Mouse (Mus musculus): Measurements from ENCODE around the gene Dhrs4.

Gene Dhrs4

DNA sequence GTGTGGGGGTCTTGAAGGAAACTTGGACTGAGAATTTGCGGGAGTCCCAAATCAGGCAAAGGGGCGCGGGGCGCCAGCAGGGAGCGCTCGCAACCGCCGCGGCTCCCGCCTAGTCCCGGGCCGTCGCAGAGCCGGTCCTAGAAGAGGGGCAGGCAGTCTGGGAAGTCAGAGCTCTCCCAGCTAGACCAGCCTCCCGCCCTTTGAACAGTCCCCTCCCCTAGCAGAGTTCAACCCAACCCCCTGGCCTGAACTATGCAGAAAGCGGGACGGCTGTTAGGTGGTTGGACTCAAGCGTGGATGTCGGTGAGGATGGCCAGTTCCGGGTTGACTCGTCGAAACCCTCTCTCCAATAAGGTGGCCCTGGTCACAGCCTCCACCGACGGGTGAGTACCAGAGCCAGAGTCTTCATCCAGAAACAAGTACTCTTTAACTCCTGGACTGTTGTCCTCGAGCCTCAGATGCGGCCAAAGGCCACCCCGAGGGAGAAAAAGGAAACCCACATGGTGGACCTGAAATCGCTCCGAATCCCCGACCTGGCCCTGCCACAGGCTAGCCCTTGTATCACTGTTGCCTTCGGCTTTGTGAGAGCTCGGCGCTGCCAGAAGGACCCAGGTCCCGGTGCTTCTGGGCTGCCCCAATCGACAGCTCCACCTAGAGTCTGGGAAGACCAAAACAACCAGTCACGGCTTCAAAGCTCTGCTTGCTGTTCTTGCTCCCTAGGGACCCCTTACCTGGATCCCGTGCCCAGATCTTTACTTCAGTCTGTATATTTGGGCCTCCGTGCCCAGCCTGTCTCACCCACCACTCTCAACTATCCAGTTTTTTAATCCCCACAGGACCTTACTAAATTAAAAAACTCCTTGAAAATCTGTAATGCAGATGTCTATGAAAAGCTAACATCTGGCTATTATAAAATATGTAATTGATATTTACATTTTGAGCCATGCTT lies at the start of gene Dhrs4:
Gene Dhrs4, plus strand, starts transcription at position 108 of the 949 bp plus-strand sequence.
- DNase-seq (ENCODE audit: low read depth, low spot score) = peak; percentile 68

DNA sequence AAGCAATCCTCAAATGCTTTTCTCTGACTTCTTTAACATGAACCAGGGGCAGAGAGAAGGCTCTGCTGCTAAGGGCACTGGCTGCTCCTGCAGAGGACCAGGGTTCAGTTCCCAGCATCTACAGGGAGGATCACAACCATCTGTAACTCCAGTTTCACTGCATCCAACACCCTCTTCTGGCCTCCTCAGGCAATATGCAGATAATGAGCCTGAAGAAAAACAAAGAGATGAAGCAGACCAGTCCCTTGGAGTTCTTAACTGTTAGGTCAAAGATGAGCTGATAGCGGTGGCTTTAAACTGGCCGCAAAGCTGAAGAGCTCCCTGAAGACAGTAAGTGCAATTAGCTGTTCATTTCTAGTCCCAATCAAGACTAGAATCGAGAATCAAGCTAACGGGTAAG lies 48.3 kb upstream of the Dhrs4 start:
- no peak for DNase-seq (ENCODE audit: low read depth, low spot score)

DNA sequence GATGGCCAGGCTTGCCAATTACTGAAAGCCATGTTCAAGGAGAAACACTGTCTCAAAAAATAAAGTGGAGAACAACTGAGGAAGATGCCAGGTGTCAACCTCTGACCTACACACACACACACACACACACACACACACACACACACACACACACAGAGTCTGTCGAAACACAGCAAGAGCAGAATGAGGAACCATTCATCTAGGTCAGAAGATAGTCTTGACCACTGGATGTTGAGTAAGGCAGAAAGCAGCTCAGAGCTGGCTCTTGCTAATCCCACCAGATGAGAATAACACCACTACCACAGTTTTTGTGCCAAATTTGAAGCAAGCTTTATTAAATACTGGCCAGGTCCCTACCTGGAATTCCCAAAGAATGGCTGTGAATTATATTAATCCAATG lies 45.5 kb upstream of the Dhrs4 start:
- no peak for DNase-seq (ENCODE audit: low read depth, low spot score)

DNA sequence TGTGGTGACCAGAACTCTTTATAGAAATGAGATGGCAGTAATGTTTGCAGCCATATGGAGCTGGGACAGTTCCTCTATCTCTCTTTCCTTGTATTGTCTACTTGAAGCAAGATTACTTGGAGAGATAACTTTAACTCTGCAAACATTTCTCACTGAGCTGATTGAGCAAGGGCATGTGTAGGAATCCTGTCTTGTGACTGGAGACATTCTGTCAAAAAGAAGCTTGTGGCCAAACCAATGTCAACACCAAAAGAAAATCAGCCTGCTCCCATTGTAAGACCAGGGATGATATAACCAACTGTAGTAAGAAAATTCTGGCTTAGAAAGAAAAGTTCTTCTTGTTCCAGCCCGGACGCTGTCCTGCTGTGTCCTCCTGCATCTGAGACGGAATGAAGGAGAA lies 43.7 kb upstream of the Dhrs4 start:
- DNase-seq (ENCODE audit: low read depth, low spot score) = no peak

DNA sequence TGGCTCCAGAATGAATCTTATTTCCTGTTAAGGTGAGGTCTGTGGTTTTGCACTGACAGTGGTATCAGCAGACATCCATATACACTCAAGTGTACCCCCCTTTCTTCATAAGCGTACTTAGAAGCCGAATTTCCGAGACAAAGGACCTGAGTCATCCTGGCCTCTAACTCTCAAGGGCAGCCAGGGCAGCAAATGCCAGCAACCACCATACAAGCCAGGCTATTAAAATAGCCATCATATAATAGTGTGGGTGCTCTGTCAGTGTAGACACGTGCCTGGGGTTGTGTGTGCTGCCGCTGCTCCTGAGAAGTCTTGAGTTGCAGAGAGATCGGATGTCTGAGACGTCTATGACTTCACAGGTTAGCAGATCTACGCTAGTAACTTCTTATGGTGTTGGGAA lies 41.4 kb upstream of the Dhrs4 start:
- no peak for DNase-seq (ENCODE audit: low read depth, low spot score)

DNA sequence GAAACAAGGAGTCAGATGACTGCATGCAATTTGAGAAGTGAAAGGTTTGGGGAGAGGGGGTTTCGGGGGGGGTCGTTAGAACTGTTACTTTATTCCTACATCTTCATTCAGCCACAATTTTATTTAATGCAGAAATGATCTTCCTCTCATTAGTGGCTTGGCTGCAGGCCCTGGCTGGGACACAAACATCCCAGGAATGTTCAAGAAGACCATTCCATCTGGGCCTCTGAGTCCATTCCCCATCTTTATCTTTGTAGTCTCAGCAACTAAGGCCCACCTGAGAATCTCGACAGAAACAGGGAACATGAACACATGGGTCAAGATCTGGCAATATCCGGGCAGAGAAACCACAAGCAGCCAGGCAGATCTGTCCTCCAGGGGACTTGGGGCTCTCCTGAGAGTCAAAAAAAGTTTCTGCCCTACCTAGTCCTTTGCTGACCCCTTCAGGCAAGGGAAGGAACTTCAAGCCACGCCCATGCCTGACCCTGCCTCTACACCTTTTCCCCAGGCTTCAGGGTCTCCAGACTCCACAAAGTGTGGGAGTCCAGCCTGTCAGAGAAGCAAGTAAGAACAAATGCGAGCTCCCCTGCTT lies 40.3 kb upstream of the Dhrs4 start:
- DNase-seq (ENCODE audit: low read depth, low spot score) = peak; percentile 36

DNA sequence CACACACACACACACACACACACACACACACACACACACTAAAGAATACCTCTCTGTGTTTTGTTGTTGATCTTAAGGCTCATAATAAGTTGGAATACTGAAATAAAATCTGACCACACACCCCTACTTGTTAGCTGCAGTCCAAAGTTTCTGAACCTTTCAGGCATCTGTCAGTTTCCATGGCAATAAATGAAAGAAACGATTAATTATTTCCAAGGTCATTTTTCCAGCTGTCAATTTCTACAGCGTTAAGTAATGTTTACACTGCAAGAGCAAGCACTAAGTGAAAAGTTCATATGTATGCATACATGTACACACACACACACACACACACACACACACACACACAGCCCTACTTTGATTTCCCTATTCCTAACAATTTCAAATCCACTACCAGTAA lies 20.9 kb upstream of the Dhrs4 start:
- DNase-seq (ENCODE audit: low read depth, low spot score) = no peak

DNA sequence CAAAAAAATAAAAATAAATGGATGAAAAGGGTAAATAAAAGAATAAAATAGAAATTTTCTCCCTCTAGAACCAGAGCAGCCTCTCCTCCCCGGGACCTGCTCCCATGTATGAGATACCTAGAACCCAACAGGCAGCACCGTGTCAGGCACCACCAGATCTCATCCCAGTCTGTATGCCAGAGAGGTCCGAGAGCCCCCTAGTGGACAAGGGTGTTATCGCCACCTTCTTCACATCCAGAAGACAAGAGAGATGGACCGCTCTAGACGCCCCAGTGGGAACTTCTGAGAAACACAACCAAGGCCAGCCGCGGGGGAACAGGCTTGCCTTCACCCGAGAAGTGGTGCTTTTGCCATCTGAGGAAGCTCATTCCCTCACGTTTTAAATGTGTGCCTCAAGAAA lies 20.3 kb upstream of the Dhrs4 start:
- peak; percentile 80 for DNase-seq (ENCODE audit: low read depth, low spot score)

DNA sequence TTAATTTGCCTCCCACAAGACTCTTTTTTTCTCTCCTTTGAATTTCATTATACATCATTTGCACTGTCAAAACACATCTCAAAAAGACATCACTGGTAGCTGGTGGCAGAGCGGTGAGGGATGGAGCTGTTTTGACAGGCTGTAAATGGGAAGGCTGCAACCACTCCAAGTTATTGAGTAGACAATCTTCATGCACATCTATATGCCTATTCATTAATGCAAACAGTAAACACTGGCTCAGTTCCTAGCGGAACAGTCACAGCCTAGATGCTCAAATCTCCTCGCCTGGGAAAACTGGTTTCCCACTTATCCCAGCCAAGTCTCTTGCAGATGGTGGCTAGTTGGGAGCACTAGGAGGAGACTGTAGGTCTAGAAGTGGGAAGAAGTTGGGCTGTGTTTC lies 19.8 kb upstream of the Dhrs4 start:
- DNase-seq (ENCODE audit: low read depth, low spot score) = no peak

DNA sequence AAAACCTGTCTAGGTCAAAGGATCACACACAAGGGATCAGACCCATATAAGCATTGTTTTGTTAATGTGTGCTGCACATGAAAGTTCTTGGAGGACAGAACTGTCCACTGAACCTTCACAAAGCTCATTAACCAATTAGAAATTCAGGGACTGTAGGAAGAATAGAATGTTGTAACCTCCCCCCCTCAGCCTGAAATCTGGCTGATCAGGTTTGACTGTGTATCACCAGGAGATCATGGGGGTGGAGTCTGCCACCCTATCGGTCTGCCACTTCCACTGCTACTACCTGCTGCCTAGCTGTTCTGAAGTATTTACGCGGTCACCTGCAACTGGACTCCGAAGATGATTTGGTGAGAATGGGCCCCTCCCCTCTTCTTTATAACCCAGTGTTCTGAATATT lies 18.8 kb upstream of the Dhrs4 start:
- no peak for DNase-seq (ENCODE audit: low read depth, low spot score)

DNA sequence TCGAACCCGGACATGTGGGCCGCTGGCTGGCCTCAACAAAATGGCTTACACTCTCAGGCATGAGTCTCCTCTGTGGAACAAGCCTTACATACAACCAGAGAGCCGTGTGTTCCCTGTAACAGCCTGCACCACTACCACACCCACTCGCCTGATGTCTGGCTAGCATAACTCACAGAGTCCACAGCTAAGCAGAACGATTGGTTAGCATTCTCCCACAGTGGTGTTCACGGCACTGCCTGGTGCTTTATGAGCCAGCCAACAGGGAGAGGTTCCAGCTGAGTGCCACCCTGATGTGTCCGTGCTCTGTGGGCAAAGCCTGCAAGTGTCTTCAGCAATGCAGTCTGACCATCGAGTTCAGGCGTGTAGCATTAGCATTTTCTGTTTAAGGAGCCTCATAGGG lies 18.3 kb upstream of the Dhrs4 start:
- no peak for DNase-seq (ENCODE audit: low read depth, low spot score)

DNA sequence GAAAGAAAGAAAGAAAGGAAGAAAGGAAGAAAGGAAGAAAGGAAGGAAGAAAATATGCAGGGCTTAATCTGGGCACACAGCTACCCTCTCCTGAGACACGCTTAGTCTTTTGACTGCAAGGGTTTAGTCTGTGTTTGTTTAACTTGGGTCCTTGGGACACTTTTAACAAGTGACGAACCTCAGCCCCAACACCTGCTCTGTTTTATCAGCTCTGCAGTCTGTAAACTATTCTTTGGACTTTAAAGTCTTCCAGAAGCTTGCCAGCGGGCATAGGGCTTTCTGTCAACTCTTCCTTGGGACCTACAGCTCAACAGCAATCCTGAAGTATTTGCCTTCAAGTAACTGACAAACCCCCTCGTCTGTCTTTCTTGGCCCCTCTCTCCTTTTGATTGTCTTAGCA lies 16.8 kb upstream of the Dhrs4 start:
- no peak for DNase-seq (ENCODE audit: low read depth, low spot score)

DNA sequence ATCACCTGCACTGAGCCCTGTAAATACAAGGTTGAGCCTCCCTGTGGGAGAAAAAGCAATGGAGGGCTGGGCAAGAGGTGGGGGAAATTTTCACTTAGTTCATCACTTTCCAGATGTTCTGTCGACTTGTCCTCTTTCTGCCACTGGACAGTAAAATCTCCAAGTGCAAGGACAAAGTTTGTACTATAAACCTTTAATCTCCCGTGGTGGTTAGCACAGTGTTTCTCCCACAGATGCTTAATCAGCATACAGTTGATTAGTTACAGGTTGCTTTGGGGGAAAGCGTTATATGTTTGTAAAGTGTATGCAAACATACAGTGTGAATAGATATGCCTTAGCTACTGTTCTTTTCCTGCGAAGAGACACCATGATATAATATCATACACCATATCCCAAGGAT lies 12.1 kb upstream of the Dhrs4 start:
- DNase-seq (ENCODE audit: low read depth, low spot score) = no peak

DNA sequence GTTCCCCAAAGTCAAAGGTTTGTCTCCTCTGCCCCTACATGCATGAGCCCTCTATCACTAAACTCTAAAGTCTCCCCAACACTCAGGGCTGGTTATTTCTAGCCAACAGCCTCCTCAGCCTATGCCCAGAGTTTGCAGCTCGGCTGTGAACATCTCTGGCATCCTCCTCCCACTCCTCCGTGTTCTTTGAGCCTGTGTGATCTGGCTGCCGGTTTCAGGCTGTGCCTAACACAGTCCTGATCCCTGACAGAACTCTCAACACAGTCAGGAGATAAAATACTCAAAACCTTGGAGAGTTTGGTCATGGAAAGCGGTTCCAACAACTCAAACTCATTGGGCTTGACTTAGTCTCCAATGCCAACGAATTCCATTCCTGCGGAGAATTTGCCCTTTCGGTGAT lies 11.4 kb upstream of the Dhrs4 start:
- no peak for DNase-seq (ENCODE audit: low read depth, low spot score)

DNA sequence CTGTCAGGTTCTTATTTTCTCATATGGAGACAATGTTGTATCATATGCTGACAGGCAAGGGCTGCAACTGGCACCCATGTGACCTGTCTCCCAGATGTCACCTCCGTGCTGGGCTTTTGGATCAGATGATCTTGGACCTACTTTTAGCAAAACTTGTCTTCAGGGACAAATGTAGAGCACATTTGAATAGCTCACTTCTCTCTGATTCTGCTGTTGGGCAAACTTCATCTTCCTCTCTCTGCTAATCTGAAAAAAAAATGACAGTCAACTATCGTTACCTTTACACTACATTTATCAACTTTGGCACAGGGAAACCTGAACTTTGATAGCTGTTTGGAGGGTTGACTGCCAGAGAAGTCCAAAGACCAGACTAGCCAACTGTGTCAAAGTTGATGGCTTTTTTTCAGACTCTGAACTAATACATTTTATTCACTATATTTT lies 10.2 kb upstream of the Dhrs4 start:
- DNase-seq (ENCODE audit: low read depth, low spot score) = no peak

DNA sequence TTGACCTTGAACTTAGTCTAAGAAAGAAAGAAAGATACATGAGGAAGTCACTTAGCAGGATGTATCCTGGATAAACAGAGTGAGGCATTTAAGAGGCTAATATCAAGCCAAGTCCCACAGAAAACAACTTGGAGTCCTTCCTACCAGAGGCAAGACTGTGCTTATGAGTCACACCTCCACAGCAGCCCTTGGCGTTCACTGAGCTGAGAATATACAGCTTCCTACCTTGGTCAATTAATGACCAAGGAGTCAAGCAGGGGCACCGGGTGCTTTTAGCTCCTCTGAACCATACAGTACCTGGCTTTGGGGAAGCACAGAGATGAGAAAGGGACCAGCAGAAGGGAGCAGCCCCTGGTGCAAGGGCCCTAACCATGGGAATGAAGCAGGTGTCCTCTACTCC lies 9.5 kb upstream of the Dhrs4 start:
- no peak for DNase-seq (ENCODE audit: low read depth, low spot score)

DNA sequence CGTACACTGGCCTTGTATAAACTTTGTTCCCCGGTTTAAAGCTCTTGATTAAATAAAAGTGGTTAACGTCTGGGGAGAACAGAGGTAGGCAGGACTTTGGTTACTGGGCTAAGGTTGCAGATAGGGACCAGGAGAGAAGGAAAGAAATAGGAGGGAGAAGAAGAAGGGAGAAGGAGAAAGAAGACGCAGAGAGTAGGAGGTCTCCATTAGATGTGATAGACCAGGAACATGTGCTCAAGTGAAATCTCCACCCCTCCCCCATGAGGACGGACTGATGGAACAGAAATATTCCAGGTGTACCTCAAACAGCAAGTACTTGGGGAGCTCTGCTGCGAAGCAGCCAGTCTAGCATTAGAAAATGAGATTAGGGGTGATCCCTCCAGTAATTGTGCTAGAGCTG lies 8.7 kb upstream of the Dhrs4 start:
- no peak for DNase-seq (ENCODE audit: low read depth, low spot score)

DNA sequence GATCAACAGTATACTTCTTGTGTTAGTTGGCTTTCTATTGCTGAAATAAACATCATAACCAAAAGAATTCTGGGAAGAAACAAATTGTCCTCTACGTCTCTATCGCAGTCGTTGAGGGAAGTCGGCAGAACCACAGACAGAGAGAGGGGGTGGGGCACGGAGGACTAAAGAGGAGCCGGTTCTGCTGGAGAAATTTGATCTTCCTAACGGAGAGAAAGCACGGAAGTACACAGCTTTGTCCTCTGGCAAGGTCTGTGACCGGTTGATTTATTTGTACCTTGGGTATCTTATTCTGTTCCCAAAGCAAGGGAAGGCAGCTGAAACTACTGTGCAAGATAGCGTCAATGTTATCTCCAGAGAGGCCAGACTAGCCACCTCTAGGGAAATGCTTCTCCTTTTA lies 7.8 kb upstream of the Dhrs4 start:
- no peak for DNase-seq (ENCODE audit: low read depth, low spot score)

DNA sequence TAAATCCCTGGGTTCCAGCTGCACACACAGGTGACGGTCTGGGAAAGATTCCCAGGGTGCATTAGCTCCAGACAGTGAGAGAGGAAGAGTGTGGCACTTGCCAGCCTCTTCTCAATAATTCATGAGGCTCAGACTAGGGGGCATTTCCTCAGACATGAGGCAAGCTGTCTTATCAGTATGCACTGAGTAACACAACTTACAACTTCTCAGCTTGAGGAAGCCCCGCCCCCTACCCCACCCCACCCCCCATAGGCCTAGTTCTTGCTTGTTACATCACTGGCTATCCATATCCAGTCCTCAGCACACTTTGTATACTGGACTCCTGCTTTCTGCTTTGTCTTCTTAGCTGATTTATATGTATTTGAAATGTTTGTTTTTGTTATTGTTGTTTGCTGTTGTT lies 2.9 kb upstream of the Dhrs4 start:
- DNase-seq (ENCODE audit: low read depth, low spot score) = no peak

DNA sequence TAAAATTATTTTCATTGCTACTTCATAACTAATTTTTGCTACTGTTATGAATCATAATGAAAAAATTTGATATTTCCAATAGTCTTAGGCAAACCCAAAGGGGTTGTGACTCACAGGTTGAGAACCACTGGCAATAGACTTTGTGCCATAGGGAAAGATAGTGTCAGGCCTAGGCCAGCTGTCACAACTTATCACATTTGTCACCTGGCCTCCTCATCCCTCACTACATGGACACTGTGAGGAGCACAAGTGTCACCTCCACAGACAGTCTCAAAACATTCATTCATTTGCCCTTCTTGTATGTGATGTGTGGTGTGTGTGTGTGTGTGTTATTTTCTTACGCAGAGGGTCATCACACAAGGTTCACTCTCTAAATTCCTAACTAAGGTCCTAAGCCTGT lies 1.1 kb upstream of the Dhrs4 start:
- no peak for DNase-seq (ENCODE audit: low read depth, low spot score)

DNA sequence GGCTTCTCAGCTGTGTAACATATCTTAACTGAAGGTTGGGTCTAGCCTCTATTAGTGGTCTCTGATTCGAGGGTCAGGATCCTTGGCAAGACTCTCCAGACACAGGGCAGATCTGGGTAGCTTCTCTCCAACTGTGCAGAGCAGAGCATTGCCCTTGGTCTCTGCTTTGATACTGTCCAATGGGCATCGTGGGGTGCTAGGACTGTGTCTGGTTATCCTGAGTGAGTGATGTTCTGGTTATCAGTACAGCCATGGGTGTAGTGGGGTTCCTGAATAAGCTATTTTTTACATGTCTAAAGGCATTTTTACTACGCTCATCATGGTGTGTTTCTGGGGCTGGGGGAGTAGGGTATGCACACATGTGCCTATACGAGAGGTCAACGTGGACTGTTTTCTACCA lies 729 bp upstream of the Dhrs4 start:
- no peak for DNase-seq (ENCODE audit: low read depth, low spot score)

DNA sequence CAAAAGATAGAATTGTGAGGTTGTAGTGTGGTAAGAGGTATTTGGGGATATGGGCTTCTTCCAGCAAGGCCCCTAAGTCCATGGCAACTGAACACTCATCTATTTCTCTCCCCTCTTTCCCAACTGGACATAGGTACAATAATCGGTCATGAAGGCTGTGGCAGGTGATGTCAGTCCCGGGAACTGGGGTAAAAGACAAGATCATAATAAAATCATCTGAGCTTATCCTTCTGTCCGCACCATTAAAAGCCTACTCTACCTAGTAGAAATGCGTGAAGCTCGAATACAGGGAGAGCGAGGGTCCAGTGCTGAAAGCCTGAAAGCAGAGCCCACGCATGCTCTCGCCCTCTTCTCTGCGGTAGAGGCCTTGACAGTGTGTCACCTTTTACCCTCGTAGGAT lies 1.1 kb downstream of the Dhrs4 start:
- no peak for DNase-seq (ENCODE audit: low read depth, low spot score)

DNA sequence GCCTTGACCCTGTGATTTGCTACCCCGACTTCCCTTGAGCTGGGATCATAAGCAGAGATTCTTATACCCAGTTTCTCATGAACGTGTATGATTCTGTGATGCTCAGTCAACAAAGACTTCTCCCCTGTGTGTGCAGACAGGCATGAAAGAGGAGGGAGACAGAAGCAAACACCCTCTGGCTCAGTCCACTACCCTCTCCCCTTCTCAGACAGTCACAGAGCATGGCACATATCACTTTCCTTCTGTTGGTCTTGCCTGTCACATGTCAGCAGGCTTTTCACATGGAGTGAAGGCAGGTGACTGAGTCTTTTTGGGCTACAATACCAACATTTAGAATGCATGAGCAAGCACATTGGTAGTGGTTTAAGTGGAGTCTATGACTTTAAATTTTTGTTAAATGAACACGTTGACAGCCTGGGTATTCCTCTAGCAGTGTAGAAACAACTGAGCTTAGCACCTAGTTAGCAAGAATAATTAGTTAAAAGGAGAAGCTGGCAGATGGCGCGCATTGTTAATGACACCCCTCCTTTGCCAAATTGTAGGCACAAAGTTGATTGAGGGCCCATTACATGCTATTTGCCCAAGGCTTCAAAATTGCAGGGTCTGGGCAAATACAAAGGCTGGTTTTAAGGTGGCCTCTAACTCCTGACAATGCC lies 6.0 kb downstream of the Dhrs4 start:
- no peak for DNase-seq (ENCODE audit: low read depth, low spot score)

Data from WW6 (cell line).